Mouse (Mus musculus): Measurements from ENCODE around the gene Chd2.

DNA sequence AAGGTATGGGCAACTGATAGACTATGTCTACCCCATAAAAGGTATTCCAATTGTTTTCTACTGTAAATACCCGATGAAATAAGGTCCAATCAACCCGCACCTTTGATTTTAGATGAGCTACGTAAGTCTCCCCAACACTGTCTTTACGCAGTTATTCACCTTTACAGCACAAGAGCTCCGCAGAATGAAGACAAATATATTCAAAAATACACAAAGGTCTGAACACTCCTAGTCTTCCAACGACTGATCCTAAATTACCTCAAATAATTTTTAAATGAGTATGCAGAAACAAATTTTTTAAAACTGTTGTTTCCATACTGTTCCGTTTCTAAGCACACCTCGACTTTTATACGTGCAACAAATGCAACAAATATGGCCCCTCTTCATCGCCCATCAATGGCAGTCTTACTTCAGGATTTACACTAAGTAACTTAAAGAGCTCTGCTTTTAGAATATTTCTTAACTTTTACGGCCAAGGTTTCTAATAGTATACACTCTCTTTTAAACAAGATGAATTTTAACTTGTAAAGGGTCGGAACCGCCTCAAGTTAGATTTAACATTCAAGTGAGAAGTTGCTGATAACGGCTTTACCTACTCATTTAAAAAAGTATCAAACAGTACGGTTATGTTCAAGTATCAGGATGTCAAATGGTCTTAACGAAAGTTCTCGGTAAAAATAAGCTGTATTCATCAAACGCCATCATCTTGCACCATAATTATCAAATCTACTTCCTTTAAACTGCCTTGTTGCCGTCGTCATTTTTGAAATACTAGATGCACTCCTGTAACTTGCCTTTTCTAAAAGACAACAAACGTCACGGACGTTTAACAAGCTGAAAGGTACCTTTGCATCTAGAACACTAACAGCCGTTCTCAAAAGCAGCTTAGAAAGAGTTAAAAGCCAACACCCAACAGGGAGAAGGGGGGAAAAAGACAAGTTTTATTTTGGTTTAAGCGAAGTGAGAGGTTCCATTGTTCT lies 15.3 kb upstream of the Chd2 start:
- TF ChIP-seq CTCF (IDR thresholded peaks at IDR 0.05; ENCODE audit: low read depth, low read length) (no peak), POLR2A (IDR thresholded peaks at IDR 0.05; ENCODE audit: borderline replicate concordance, low read depth, low read length) (no peak)

Data from bone marrow macrophage, adult 2 months (primary cell).